Mouse (Mus musculus) hindbrain, embryonic 15.5 days (tissue): ENCODE results near the gene D430019H16Rik. TPM values are rescaled to one million over a fixed set of nuclear protein-coding genes. Genes with fewer than 3 reads are reported as not detected.

Experiments used
- ATAC-seq: fragments of 200-750 bp; cut with Nextera tagmentation; 2 replicates; pipeline ENCODE4 v1.8.0; 2017; ENCODE audit warnings: low read depth, moderate number of reproducible peaks, moderate TSS enrichment; ENCODE audit not compliant: low FRiP score
- H3K27ac ChIP-seq: fragments of 300-500 bp; sonication (generic); replicated peaks from 2 replicates; pipeline ENCODE4 v1.5.1; 2015; ENCODE audit warnings: mild to moderate bottlenecking, inconsistent platforms
- H3K27me3 ChIP-seq: fragments of 300-500 bp; sonication (generic); 2 replicates; pipeline ENCODE4 v1.6.1; 2015; ENCODE audit warnings: control low read depth, inconsistent platforms
- H3K36me3 ChIP-seq: fragments of 300-500 bp; sonication (generic); 2 replicates; pipeline ENCODE4 v1.6.1; 2015; ENCODE audit warnings: control low read depth, inconsistent platforms
- H3K4me1 ChIP-seq: fragments of 300-500 bp; sonication (generic); replicated peaks from 2 replicates; pipeline ENCODE4 v1.6.1; 2015; ENCODE audit warnings: control low read depth, inconsistent platforms
- H3K4me2 ChIP-seq: fragments of 300-500 bp; sonication (generic); 2 replicates; pipeline ENCODE4 v1.6.1; 2015; ENCODE audit warnings: moderate library complexity, mild to moderate bottlenecking, inconsistent platforms
- H3K4me3 ChIP-seq: fragments of 300-500 bp; sonication (generic); 2 replicates; pipeline ENCODE4 v1.5.1; 2015; ENCODE audit warnings: mild to moderate bottlenecking, inconsistent platforms
- H3K9ac ChIP-seq: fragments of 300-500 bp; sonication (generic); 2 replicates; pipeline ENCODE4 v1.6.1; 2015; ENCODE audit warnings: inconsistent platforms
- H3K9me3 ChIP-seq: fragments of 300-500 bp; sonication (generic); 2 replicates; pipeline ENCODE4 v1.6.1; 2016; ENCODE audit warnings: control low read depth, inconsistent platforms
- WGBS: fragments of 180-500 bp; shearing (Covaris S2); methylation state at CpG from one replicate; pipeline ENCODE4 v1.1.7; 2015; 5-methylcytosine and 5-hydroxymethylcytosine counted together
- polyA plus RNA-seq: library from polyadenylated mRNA; unstranded; fragments of >200 nt; fragmentation: Nextera tagmentation; extraction: Ambion mirVana; gene quantifications from 2 replicates; pipeline ENCODE4 v1.2.1, GENCODE M21; 2015

Gene D430019H16Rik
- polyA plus RNA-seq, 1 experiment from 2014 or later: 12.7 TPM

DNA sequence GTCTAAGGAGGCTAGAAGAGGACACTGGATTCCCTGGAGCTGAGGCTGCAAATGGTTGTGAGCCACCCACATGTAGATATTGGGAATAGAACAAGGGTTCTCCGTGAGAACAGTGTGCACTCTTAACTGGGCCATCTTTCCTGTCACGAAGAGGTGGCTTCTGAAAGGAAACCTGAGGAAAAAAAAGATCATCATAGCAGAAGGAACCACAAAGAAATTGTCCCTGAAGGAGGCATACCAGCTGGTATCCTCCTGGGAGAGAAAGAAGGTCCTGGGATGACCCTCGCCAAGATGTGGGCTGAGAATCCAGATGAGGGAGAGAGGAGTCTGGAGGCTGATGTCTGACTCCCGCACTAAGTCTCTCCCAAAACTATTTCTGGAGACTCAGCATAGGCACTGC lies 4.4 kb upstream of the D430019H16Rik start:
- Histone ChIP-seq H3K4me3 (no peak overlapping the region), H3K9ac (no peak overlapping the region), H3K27me3 (no peaks in the 10 kb centered on the region), H3K36me3 (no peaks in the 10 kb centered on the region), H3K4me1 (peaks cover 8% of the 10 kb centered on the region), H3K4me2 (no peak overlapping the region), H3K27ac (no peak overlapping the region), H3K9me3 (no peaks in the 10 kb centered on the region)
- no peak for ATAC-seq
- WGBS: 88% methylated on average over 4 of the region's 4 CpGs

DNA sequence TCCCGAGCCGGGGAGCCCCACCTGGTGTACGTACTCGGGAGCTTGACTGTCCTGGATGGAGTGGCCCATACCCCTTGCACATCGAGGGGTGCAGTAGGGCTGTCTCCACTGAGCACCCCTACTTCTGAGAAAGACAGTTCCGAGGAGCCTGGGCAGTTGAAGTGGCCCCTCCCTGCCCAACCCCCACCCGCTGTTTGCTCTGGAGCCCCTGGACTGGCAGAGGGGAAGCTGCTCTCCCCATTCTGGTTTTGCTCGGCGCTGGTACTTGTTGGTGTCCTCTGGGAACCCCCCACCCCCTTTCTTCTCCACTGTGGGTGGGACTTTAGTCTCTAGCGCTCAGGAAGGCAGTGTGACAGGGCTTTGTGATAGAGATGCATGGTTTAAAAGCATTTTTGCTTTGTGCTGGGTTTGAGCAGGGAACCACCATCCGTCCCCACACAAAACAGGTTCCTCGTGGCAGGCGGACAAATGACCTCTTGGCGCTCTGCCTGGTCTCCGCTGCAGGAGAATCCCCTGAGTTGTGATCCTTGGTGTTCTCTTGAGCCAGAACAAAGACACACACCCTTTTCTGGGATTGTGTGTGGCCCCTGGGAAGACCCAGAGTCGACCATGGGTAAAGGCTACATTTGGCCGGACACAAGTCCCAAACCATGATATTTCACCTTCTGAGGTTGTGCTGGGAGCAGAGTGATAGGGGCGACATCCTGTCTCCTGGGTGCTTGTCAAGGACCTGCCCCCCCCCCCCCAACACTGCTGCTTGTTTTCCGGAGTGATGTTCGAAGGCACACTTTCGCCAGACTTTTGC lies 804 bp downstream of the D430019H16Rik start:
- WGBS: 3% methylated on average over 21 of the region's 21 CpGs
- no peaks in the 10 kb centered on the region for H3K27me3 ChIP-seq
- H3K9ac ChIP-seq: peak overlapping the region; percentile 86
- H3K9me3 ChIP-seq: no peaks in the 10 kb centered on the region
- peak overlapping the region; percentile 87 for H3K27ac ChIP-seq
- H3K4me2 ChIP-seq: peak overlapping the region; percentile 59
- no peaks in the 10 kb centered on the region for H3K36me3 ChIP-seq
- peak overlapping the region; percentile 67 for H3K4me3 ChIP-seq
- ATAC-seq: peak; percentile 52
- H3K4me1 ChIP-seq: peaks cover 55% of the 10 kb centered on the region

DNA sequence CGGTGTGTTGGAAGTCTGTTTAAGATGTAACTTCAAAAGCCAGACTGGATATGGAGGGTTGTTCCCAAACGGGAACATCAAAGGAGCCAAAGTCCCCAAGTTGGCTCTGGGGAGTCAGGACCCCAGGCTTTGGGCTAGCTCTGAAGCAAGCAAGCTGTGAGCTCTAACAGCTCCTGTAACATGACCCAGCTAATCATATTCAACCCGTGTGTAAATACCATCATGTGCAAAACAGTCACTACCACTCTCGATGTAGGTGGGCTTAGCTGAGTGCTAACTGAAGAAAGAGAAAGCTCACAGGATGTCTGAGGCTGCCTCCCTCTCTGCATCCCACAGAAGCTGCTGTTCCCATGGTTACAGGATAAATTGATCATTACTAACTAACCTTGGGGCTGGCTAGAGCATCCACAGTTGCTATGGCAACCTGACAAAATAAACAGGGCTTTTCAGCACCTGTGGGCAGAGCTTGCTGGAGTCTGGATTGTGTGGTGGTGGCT lies 1.5 kb downstream of the D430019H16Rik start:
- ATAC-seq: peak; percentile 35; the same call in 1 of the 2 replicates
- peak overlapping the region; percentile 87 for H3K27ac ChIP-seq
- WGBS: 0% methylated on average over 4 of the region's 4 CpGs
- H3K27me3 ChIP-seq: no peaks in the 10 kb centered on the region
- peak overlapping the region; percentile 59 for H3K4me2 ChIP-seq
- no peaks in the 10 kb centered on the region for H3K36me3 ChIP-seq
- peak overlapping the region; percentile 67 for H3K4me3 ChIP-seq
- no peaks in the 10 kb centered on the region for H3K9me3 ChIP-seq
- H3K9ac ChIP-seq: peak overlapping the region; percentile 86
- H3K4me1 ChIP-seq: peaks cover 62% of the 10 kb centered on the region

DNA sequence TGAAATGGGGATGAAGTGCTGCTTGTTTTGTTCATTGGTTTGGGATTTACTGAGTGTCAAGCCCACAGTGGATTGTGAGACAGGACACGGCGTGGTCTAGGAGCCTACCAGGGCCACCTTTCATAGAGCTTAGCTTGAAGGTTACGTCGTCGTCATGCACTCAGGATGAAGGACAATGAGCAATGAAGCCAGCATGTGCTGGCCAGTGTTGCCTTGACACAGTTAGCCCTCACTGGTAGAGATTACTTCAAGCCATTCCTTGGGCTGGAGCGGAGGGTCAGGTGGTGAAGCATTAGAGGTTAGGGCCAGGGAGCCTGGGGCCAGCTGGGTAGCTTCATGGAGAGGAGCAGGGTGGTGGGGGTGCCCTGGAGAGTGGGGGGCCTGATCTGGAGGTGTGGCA lies 5.1 kb downstream of the D430019H16Rik start:
- H3K4me1 ChIP-seq: peaks cover 59% of the 10 kb centered on the region
- H3K36me3 ChIP-seq: no peaks in the 10 kb centered on the region
- no peak overlapping the region for H3K27ac ChIP-seq
- no peaks in the 10 kb centered on the region for H3K27me3 ChIP-seq
- no peak for ATAC-seq
- no peak overlapping the region for H3K4me2 ChIP-seq
- no peak overlapping the region for H3K4me3 ChIP-seq
- no peak overlapping the region for H3K9ac ChIP-seq
- WGBS: 90% methylated on average over 6 of the region's 6 CpGs
- H3K9me3 ChIP-seq: no peaks in the 10 kb centered on the region

DNA sequence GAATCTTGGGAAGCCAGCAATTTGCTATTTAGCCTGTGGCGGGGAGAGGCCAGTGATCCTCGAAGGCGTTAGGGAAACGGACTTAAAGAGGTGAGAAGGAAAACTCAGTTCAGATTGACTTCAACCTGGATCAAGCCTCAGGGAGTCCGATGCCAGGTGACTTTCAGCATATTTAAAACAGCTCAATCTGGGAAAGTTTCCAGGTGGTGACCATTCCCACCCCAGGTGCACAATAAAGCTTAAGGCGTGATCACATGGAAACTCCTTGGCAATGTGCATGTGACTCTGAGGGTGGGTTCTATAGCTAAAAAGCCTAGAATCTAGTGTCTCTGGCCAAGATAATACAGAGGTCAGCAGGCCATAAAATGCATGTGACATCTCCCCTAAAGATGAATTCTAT lies 7.4 kb downstream of the D430019H16Rik start:
- no peaks in the 10 kb centered on the region for H3K36me3 ChIP-seq
- no peak overlapping the region for H3K4me3 ChIP-seq
- no peak overlapping the region for H3K4me2 ChIP-seq
- no peak overlapping the region for H3K27ac ChIP-seq
- 75% methylated on average over 6 of the region's 6 CpGs for WGBS
- ATAC-seq: no peak
- H3K4me1 ChIP-seq: peaks cover 48% of the 10 kb centered on the region
- H3K27me3 ChIP-seq: no peaks in the 10 kb centered on the region
- no peaks in the 10 kb centered on the region for H3K9me3 ChIP-seq
- H3K9ac ChIP-seq: no peak overlapping the region

DNA sequence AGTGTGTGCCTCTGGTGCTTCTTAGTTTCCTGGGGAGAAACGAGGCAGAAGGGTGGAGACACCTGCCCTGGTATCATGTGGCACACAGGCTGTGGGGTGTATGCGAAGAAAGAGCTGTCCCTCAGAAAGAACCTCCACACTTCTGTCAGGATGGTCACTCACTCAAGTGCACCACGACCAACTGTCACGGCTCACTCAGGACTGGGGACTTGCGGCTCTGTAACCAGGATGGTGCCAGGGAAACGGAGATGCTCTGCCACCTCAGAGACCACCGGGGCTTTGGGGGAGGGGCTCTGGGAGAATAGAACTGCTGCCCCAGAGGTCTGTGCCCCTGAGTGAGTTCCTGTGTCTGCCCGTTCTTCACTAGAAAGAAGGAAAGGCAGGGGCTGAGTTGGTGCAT lies 15.4 kb downstream of the D430019H16Rik start:
- Histone ChIP-seq H3K4me1 (peaks cover 48% of the 10 kb centered on the region), H3K9me3 (no peaks in the 10 kb centered on the region), H3K27me3 (no peaks in the 10 kb centered on the region), H3K4me3 (no peak overlapping the region), H3K36me3 (no peaks in the 10 kb centered on the region), H3K27ac (peak overlapping the region; percentile 70; the same call in 1 of the 2 replicates), H3K9ac (no peak overlapping the region), H3K4me2 (no peak overlapping the region)
- ATAC-seq: no peak
- 71% methylated on average over 8 of the region's 8 CpGs for WGBS

DNA sequence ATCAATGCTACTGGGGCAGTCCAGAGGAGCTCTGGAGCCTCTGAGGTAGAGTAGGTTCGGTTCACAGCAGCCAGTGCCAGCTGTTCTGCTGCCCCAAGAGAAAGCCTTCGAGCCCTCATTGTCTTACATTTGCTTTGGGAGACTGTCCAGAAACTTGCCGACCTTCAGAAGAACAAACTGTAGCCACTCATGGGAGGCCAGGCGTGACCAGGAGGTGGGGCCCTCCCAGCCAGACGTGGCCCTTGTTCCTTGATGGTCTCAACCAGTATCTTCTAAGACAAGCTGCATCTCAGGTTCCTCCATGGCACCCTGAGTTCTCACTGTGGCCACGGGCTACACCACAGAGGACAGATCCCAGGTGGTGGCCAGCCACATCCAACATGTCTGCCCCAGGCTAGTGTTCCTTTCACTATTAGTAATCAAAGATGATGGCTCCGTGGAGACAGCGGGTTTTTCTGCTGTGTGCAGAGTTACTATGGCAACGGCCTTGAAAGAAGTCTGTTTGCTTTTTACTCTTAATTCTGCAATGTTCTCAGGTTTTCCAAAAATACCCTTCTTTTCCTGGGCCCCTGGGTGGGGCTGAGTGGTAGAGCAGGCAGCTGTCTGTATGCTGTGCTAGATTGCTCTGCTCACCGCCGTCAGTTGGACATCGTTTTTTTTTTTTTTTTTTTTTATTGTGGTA lies 21.7 kb downstream of the D430019H16Rik start:
- WGBS: 43% methylated on average over 12 of the region's 12 CpGs
- H3K9me3 ChIP-seq: no peaks in the 10 kb centered on the region
- no peaks in the 10 kb centered on the region for H3K27me3 ChIP-seq
- H3K4me1 ChIP-seq: peaks cover 33% of the 10 kb centered on the region
- peak overlapping the region; percentile 72 for H3K27ac ChIP-seq
- no peaks in the 10 kb centered on the region for H3K36me3 ChIP-seq
- H3K4me3 ChIP-seq: no peak overlapping the region
- peak; percentile 56 for ATAC-seq
- H3K4me2 ChIP-seq: peak overlapping the region; percentile 25
- no peak overlapping the region for H3K9ac ChIP-seq

DNA sequence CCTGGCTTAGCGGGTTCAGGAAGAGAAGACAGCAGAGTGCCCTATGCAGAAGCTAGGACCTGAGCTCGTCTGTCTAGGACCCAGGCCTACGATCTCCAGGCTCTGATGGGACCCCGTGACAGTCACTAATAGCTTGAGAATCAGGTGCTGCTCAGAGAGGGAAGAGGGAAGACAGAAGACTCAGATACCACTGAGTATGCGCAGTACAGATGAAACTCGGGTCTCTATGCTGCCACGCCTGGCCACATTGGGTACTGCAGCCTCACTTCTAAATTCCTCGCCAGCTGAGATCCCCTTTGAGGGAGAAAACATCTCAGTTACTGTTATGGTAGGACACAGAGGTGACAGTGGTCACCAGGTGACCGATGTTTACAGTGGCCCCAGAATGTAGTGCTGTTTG lies 22.8 kb downstream of the D430019H16Rik start:
- no peak overlapping the region for H3K9ac ChIP-seq
- no peak; the same call in 1 of the 2 replicates for ATAC-seq
- WGBS: 48% methylated on average over 9 of the region's 9 CpGs
- peaks cover 27% of the 10 kb centered on the region for H3K4me1 ChIP-seq
- H3K36me3 ChIP-seq: no peaks in the 10 kb centered on the region
- no peak overlapping the region for H3K4me2 ChIP-seq
- peak overlapping the region; percentile 72 for H3K27ac ChIP-seq
- H3K27me3 ChIP-seq: no peaks in the 10 kb centered on the region
- H3K9me3 ChIP-seq: no peaks in the 10 kb centered on the region
- H3K4me3 ChIP-seq: no peak overlapping the region

DNA sequence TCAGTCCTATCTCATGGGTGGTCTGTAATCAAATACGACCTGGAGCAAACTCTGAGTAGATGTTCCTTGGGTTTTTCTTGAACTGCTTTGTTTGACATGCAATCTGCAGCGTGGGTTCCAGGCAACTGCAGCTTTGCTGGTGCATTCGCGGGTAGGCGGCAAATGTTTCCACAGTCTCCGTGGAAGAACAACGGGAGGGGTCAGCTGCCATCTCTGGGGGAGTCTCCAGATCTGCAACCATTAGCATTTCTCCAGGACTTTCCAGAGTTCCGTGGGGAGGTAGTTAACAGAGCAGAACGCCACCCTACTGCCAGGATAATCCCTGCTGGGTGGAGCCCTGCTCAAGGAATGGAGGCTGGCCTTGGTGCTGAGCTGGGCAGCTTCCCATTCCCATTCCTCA lies 23.3 kb downstream of the D430019H16Rik start:
- no peaks in the 10 kb centered on the region for H3K27me3 ChIP-seq
- no peak for ATAC-seq
- H3K4me1 ChIP-seq: peaks cover 24% of the 10 kb centered on the region
- H3K4me2 ChIP-seq: no peak overlapping the region
- no peak overlapping the region for H3K4me3 ChIP-seq
- 63% methylated on average over 9 of the region's 9 CpGs for WGBS
- no peaks in the 10 kb centered on the region for H3K9me3 ChIP-seq
- H3K36me3 ChIP-seq: no peaks in the 10 kb centered on the region
- no peak overlapping the region for H3K9ac ChIP-seq
- H3K27ac ChIP-seq: no peak overlapping the region

DNA sequence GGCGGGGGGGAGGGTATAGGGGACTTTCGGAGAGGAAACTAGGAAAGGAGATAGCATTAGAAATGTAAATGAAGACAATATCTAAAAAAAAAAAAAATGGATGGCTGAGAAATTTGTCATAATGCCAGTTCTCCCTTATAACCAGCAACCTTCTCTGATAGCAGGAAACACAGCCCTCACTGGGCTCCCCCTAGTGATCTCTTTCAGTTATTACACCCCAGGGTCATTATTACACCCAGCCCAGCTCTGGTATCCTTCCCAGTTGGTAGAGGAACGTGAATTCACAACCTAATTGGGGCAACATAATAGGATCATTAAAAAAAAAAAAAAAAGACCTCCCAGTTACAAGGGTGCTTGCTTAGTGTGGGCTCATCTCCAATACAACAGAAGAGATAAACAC lies 29.8 kb downstream of the D430019H16Rik start:
- Histone ChIP-seq H3K27me3 (no peaks in the 10 kb centered on the region), H3K9me3 (no peaks in the 10 kb centered on the region), H3K27ac (no peak overlapping the region), H3K4me2 (no peak overlapping the region), H3K9ac (no peak overlapping the region), H3K36me3 (peaks cover 9% of the 10 kb centered on the region; the same call in 1 of the 2 replicates), H3K4me3 (no peak overlapping the region), H3K4me1 (no peaks in the 10 kb centered on the region)
- ATAC-seq: no peak
- 49% methylated on average over 3 of the region's 3 CpGs for WGBS

DNA sequence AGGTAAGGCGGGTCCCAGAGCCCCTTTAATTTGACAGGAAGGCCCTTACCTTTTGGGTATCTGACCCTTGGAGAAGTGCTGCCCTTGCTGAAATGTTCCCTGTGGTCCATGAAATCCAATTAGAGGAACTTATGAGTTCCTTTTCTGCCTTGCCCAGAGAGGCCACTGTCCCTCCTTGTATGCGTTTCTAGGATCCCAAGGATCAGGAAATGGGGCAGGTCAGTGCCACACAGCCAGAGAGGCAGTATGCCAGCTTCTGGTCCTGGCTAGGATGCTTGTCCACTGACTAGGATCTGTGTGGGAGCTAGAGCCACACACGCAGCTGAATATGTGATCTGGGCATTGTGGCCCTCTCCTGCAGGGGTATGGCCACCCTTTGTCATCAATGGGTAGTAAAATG lies 36.6 kb downstream of the D430019H16Rik start:
- Histone ChIP-seq H3K4me3 (no peak overlapping the region), H3K36me3 (peaks cover 23% of the 10 kb centered on the region), H3K27ac (no peak overlapping the region), H3K27me3 (no peaks in the 10 kb centered on the region), H3K4me1 (no peaks in the 10 kb centered on the region), H3K9ac (no peak overlapping the region), H3K9me3 (no peaks in the 10 kb centered on the region), H3K4me2 (no peak overlapping the region)
- WGBS: 81% methylated on average over 3 of the region's 3 CpGs
- ATAC-seq: no peak

DNA sequence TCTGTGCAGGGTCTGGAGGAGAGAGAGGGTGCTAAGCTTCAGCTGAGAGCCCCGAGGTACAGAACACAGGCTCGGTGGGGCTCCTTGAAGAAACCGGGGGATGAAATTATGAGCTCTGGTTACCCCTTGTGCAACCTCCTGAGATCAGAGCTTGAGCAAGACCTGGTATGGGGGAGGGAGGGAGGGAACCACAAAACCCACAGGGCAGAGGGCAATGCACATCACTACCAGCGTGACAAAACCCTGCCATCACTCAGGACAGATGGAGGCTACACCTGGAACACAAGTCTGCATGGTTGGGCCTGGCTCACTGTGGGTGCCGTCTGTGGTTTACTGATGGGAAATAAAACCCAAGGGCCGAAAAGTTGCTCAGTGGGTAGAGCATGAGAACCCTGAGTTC lies 37.1 kb downstream of the D430019H16Rik start:
- H3K27ac ChIP-seq: no peak overlapping the region
- no peaks in the 10 kb centered on the region for H3K27me3 ChIP-seq
- WGBS: 92% methylated on average over 6 of the region's 6 CpGs
- H3K9me3 ChIP-seq: no peaks in the 10 kb centered on the region
- H3K36me3 ChIP-seq: peaks cover 23% of the 10 kb centered on the region
- H3K4me2 ChIP-seq: no peak overlapping the region
- no peak for ATAC-seq
- no peak overlapping the region for H3K9ac ChIP-seq
- no peaks in the 10 kb centered on the region for H3K4me1 ChIP-seq
- H3K4me3 ChIP-seq: no peak overlapping the region
